Mouse (Mus musculus) midbrain, embryonic 11.5 days (tissue): ENCODE measurements around the gene Zfp646. TPM values are rescaled to one million over a fixed set of nuclear protein-coding genes. Genes with fewer than 3 reads are reported as not detected.
A peak's percentile ranks its signal among the peaks of the same experiment; 100 is the strongest.
"Not testable (repeated sequence)": the region's sequence is repeated elsewhere in the genome, so short reads cannot be mapped to it uniquely, and the experiment has no call there.

Experiments used
- ATAC-seq: fragments of 200-750 bp; cut with Nextera tagmentation; 2 replicates; pipeline ENCODE4 v1.8.0; 2017; ENCODE audit warnings: moderate TSS enrichment, moderate library complexity; ENCODE audit not compliant: low FRiP score
- DNase-seq: peaks from one replicate; pipeline ENCODE4 v3.0.0; 2015; ENCODE audit warnings: low spot score; ENCODE audit errors: missing footprints
- H3K27ac ChIP-seq: fragments of 300-500 bp; sonication (generic); 2 replicates; pipeline ENCODE4 v1.5.1; 2014; ENCODE audit warnings: low read depth, low read length
- H3K27me3 ChIP-seq: fragments of 300-500 bp; sonication (generic); 2 replicates; pipeline ENCODE4 v1.6.1; 2014; ENCODE audit warnings: mild to moderate bottlenecking, low read length, moderate library complexity, mixed read lengths; ENCODE audit not compliant: control insufficient read depth, insufficient read depth
- H3K36me3 ChIP-seq: fragments of 300-500 bp; sonication (generic); 2 replicates; pipeline ENCODE4 v1.6.1; 2014; ENCODE audit warnings: mild to moderate bottlenecking, low read length, moderate library complexity, mixed read lengths; ENCODE audit not compliant: control insufficient read depth, insufficient read depth
- H3K4me1 ChIP-seq: fragments of 300-500 bp; sonication (generic); 2 replicates; pipeline ENCODE4 v1.6.1; 2014; ENCODE audit warnings: low read length; ENCODE audit not compliant: control insufficient read depth, insufficient read depth
- H3K4me2 ChIP-seq: fragments of 300-500 bp; sonication (generic); 2 replicates; pipeline ENCODE4 v1.6.1; 2014; ENCODE audit warnings: mild to moderate bottlenecking, moderate library complexity
- H3K4me3 ChIP-seq: fragments of 300-500 bp; sonication (generic); 2 replicates; pipeline ENCODE4 v1.5.1; 2014; ENCODE audit warnings: low read depth, low read length
- H3K9ac ChIP-seq: fragments of 300-500 bp; sonication (generic); 2 replicates; pipeline ENCODE4 v1.6.1; 2014; ENCODE audit warnings: low read length
- H3K9me3 ChIP-seq: fragments of 300-500 bp; sonication (generic); 2 replicates; pipeline ENCODE4 v1.6.1; 2016; ENCODE audit warnings: low read length; ENCODE audit not compliant: control insufficient read depth
- WGBS: fragments of 180-500 bp; shearing (Covaris S2); extraction: QIAGEN DNeasy Blood & Tissue Kit; methylation state at CpG from one replicate; pipeline ENCODE4 v1.1.7; 2014; 5-methylcytosine and 5-hydroxymethylcytosine counted together
- polyA plus RNA-seq: library from polyadenylated mRNA; unstranded; fragments of >200 nt; fragmentation: Nextera tagmentation; extraction: Ambion mirVana; gene quantifications from 2 replicates; pipeline ENCODE4 v1.2.1, GENCODE M21; 2014

The Zfp646 gene
- polyA plus RNA-seq, 1 experiment from 2014 or later = 17.4 TPM

DNA sequence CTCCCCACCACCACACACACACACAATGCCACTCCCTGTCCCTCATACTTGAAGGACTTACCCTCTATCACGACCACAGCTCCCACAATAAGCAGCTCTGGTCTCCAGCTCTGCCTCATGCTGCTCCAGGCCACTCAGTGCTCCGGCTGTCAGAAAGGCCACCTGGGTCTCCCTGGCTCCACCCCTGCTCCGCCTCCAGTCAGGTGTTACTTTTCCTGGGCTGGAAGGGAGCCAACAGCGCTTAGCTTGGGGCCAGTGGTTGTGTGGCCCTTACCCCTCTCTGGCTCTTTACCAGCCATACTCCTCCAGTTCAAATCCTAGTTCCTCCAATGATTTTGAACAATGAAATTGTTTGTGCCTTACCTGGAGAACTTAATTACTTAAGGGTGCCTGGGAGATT is 14.8 kb downstream of the Zfp646 start, which contains the start of gene Prss53:
Gene Prss53, minus strand, starts transcription at position 173 of the 400 bp plus-strand sequence.
- Histone ChIP-seq H3K27ac (no peak within 1 kb of the TSS), H3K9ac (no peak within 1 kb of the TSS), H3K36me3 (peaks cover 16% of the 10 kb centered on the region; the same call in 1 of the 2 replicates), H3K4me1 (peaks cover 7% of the 10 kb centered on the region), H3K9me3 (no peaks in the 10 kb centered on the region), H3K4me3 (no peak within 1 kb of the TSS), H3K27me3 (no peaks in the 10 kb centered on the region), H3K4me2 (no peak within 1 kb of the TSS)
- no peak for DNase-seq
- ATAC-seq = no peak
- WGBS = 40% methylated on average over 4 of the region's 4 CpGs

DNA sequence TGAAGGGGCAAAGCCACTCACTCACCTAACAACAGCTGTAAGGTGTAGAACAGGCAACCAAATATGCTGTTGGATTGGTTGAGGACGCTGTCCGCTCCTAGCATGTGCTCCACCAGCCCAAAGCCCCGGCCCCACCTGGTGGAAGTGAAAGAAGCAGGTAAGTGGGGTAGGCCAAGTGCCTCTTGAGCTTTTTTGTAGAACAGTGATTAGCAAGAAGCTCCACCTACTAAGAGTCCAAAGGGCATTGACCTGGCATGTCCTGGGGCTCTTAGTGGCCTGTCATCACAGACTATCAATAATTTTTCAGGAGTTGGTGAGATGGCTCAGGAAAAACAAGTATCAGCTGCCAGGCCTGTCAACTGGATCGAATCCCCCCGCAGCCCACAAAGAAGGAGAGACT is 18.5 kb downstream of the Zfp646 start:
- Histone ChIP-seq H3K4me3 (peak overlapping the region; percentile 57; the same call in 1 of the 2 replicates), H3K27ac (no peak overlapping the region), H3K4me2 (peak overlapping the region; percentile 85; the same call in 1 of the 2 replicates), H3K4me1 (peaks cover 7% of the 10 kb centered on the region), H3K27me3 (no peaks in the 10 kb centered on the region), H3K9ac (no peak overlapping the region; the same call in 1 of the 2 replicates), H3K36me3 (0 out of 2 replicates have a peak, but pooled peaks cover 2% of the 10 kb centered on the region), H3K9me3 (no peaks in the 10 kb centered on the region)
- no peak for DNase-seq
- WGBS = 89% methylated on average over 5 of the region's 5 CpGs
- ATAC-seq = no peak

DNA sequence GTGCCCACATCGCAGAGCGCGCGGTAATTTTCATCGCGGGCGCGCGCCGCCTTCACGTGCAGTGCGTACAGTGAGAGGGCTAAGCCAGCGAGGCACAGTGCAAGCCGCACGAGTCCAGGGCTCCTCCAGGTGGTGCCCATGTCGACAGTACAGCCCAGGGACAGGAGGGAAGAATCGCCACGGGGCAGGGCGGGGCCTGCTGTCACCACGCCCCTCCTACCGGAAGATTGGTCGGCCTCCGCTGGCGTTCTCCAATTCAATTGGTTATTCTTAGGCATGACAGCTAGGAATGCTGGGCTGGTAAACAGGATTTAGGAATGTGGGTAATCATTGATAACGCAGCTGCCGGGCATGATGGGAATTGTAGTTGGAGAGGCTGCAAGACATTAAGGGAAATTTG is 19.4 kb downstream of the Zfp646 start, which contains the start of the genes Gm21974 and Vkorc1:
Gene Gm21974, minus strand, starts transcription at position 13 of the 400 bp plus-strand sequence.
Gene Vkorc1, minus strand, starts transcription at position 176 of the 400 bp plus-strand sequence.
- no peaks in the 10 kb centered on the region for H3K27me3 ChIP-seq
- WGBS = under 1% methylated on average over 26 of the region's 26 CpGs
- no peaks in the 10 kb centered on the region for H3K9me3 ChIP-seq
- DNase-seq (peak; percentile 97), ATAC-seq (peak; percentile 98)
- peak within 1 kb of the TSS; percentile 85 for H3K4me2 ChIP-seq
- peak within 1 kb of the TSS; percentile 63 for H3K9ac ChIP-seq
- peaks cover 7% of the 10 kb centered on the region for H3K4me1 ChIP-seq
- H3K27ac ChIP-seq = peak within 1 kb of the TSS; percentile 27; the same call in 1 of the 2 replicates
- no peaks in the 10 kb centered on the region for H3K36me3 ChIP-seq
- H3K4me3 ChIP-seq = peak within 1 kb of the TSS; percentile 57

DNA sequence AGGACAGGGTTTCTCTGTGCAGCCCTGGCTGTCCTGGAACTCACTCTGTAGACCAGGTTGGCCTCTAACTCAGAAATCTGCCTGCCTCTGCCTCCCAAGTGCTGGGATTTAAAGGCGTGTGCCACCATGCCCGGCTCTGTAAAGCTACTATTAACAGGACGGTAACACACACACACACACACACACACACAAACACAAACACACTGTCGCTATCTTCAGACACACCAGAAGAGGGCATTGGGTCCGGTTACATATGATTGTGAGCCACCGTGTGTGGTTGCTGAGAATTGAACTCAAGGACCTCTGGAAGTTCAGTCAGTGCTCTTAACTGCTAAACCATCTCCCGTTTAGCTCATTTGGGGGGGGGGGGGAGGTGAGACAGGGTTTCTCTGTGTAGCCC is 19.9 kb downstream of the Zfp646 start:
- DNase-seq, H3K36me3 ChIP-seq, H3K9ac ChIP-seq, H3K27me3 ChIP-seq, ATAC-seq, H3K4me1 ChIP-seq, H3K27ac ChIP-seq, H3K9me3 ChIP-seq: not testable (repeated sequence)
- H3K4me3 ChIP-seq = peak overlapping the region; percentile 57; the same call in 1 of the 2 replicates
- 65% methylated on average over 7 of the region's 7 CpGs for WGBS
- H3K4me2 ChIP-seq = peak overlapping the region; percentile 85

DNA sequence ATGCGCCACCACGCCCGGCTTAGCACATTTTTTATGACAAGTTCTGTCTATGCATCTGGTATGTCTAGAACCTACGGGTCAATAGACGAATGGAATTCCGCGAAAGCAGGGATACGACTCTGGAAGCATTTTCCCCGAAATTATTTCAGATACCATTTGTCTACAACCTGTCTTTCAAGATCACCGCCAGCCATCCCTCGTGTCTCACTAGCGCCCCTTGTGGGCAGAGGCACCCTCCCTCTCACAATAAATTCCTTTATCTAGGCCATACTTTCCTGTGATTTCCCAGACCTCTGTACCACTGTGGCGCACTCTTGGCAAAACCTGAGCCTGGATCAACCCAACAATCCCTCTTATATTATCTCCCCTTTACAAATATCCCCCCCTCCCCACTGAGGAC is 20.4 kb downstream of the Zfp646 start:
- Histone ChIP-seq H3K27me3 (no peaks in the 10 kb centered on the region), H3K4me2 (no peak overlapping the region), H3K9me3 (no peaks in the 10 kb centered on the region), H3K36me3 (no peaks in the 10 kb centered on the region), H3K4me3 (no peak overlapping the region), H3K4me1 (peaks cover 7% of the 10 kb centered on the region), H3K27ac (no peak overlapping the region), H3K9ac (no peak overlapping the region)
- 60% methylated on average over 13 of the region's 13 CpGs for WGBS
- ATAC-seq (no peak), DNase-seq (peak; percentile 91)

DNA sequence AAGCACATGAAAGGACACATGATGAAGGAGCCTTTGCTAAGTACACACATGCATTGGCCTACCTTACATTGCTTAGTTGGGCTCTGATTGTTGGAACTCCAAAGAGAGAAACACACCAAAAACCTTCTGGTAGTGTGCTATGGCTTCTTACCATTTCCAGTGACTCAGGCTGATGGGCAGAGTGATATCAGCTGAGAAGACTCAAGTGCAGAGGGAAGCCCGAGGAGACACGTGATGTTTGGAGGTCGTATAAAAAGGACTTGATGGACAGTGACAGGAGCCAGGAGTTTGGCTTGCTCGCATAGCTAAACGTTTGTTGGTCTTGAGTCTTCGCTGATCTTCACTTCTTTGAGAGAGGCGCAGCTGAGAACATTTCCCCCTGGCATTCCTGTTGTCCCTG is 21.5 kb downstream of the Zfp646 start:
- Histone ChIP-seq H3K4me3 (no peak overlapping the region), H3K9me3 (no peaks in the 10 kb centered on the region), H3K36me3 (no peaks in the 10 kb centered on the region), H3K4me1 (peaks cover 7% of the 10 kb centered on the region), H3K27ac (no peak overlapping the region), H3K9ac (no peak overlapping the region), H3K4me2 (no peak overlapping the region), H3K27me3 (no peaks in the 10 kb centered on the region)
- ATAC-seq (no peak), DNase-seq (no peak)
- 95% methylated on average over 7 of the region's 7 CpGs for WGBS

DNA sequence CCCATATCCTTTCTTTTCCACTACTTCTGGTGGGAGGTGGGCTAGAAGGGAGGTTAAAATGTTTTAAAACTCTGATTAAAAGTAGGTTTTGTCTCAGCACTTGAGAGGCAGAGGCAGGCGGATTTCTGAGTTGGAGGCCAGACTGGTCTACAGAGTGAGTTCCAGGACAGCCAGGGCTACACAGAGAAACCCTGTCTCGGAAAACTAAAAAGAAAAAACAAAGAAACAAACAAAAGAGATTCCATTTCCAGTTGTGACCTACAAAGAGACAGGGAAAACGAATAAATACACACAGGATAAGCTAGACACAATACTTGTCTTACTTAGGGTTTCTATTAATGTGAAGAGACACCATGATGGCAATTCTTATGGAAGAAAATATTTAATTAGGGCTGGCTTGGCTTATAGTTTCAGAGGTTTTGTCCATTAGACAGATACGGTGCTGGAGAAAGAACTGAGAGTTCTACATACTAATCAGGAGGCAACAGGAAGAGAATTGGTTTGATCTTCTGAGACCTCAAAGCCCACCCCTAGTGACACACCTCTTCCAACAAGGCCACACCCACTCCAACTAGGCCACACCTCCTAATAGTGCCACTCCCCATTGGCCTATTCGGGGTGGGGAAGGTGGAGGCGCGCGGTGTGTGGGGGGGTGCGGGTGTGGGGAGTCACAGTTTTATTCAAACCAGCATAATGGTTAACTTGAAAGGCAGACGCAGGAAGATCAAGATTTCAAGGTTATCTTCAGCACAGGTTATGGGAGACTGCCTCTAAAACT is 22.3 kb downstream of the Zfp646 start:
- DNase-seq (no peak), ATAC-seq (no peak)
- Histone ChIP-seq H3K4me1 (peaks cover 7% of the 10 kb centered on the region), H3K27me3 (no peaks in the 10 kb centered on the region), H3K9ac (no peak overlapping the region), H3K4me2 (no peak overlapping the region), H3K9me3 (no peaks in the 10 kb centered on the region), H3K27ac (no peak overlapping the region), H3K4me3 (no peak overlapping the region), H3K36me3 (no peaks in the 10 kb centered on the region)
- 40% methylated on average over 10 of the region's 10 CpGs for WGBS

DNA sequence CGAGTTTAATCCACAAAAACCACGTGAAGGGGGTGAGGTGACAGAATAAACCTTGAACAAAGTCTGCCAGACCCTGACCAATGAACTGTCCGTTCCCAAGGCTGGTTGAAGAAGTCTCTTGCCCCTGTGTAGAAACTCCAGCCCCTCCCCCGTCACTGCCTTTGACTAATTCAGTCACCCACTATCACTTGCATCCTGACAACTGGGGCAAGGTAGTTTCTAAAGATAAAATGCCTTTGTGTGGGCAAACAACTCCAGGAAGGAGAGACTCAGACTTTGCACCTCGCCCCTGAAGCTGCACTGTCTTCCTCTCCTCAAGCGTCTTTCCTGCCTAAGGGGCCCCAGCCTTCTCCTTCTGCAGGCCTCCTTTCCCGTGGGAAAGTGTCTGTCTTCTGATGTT is 24.0 kb downstream of the Zfp646 start:
- DNase-seq = no peak
- no peaks in the 10 kb centered on the region for H3K36me3 ChIP-seq
- no peaks in the 10 kb centered on the region for H3K9me3 ChIP-seq
- H3K27ac ChIP-seq = no peak overlapping the region
- no peaks in the 10 kb centered on the region for H3K27me3 ChIP-seq
- peaks cover 8% of the 10 kb centered on the region for H3K4me1 ChIP-seq
- WGBS = 54% methylated on average over 7 of the region's 7 CpGs
- no peak overlapping the region for H3K4me3 ChIP-seq
- no peak overlapping the region for H3K4me2 ChIP-seq
- no peak for ATAC-seq
- no peak overlapping the region for H3K9ac ChIP-seq

DNA sequence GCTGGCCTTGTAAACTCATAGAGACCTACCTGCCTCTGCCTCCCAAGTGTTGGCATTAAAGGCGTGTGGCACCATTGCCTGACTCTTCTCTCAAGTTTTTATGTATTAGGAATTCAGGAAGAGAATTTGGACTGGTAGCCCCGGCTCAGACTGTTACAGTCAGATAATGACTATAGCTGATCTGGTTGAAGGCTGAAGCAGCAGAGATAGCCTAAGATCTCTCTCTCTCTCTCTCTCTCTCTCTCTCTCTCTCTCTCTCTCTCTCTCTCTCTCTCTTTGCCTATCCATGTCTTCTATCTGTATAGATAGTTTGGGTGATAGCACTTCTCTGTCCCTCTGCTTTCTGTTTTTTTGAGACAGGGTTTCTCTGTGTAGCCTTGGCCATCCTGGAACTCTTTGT is 25.8 kb downstream of the Zfp646 start:
- Histone ChIP-seq H3K4me1 (peaks cover 5% of the 10 kb centered on the region), H3K27ac (no peak overlapping the region), H3K4me2 (no peak overlapping the region), H3K9me3 (no peaks in the 10 kb centered on the region), H3K4me3 (no peak overlapping the region), H3K36me3 (peaks cover 5% of the 10 kb centered on the region; the same call in 1 of the 2 replicates), H3K9ac (no peak overlapping the region), H3K27me3 (no peaks in the 10 kb centered on the region)
- WGBS = 83% methylated on average over 2 of the region's 2 CpGs
- DNase-seq (no peak), ATAC-seq (no peak)
